Mouse (Mus musculus): ENCODE measurements around the gene Tmem119. TPM values are rescaled to one million over a fixed set of nuclear protein-coding genes. Genes with fewer than 3 reads are reported as not detected.

Gene Tmem119
- polyA plus RNA-seq, 1 experiment = 11.7 TPM

DNA sequence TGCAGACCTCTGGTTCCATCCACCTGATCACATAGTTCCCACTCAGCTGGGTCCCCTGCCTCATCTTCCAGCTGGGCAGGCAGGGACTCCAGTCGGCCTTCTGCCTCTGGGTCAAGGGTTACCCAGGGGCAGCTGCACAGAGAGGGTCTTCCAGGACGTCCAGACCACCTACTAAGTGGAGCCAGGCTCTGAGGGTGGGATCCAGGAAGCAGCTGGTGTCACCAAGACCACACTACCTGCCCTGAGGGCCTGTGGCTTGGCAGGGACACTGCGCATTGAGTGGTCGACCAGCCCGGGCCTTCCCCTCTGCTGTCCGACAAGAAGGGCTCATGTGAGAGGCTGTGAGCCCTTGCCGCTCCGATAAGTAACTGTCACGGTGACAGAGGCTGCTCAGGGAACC is 7.4 kb upstream of the Tmem119 start:
- no peak overlapping the region for H3K27ac ChIP-seq (ENCODE audit: control insufficient read depth, insufficient read depth, low read length)

GRCm38 (mm10) chr5:113806414-113806813 is 6.1 kb upstream of the Tmem119 start:
- Histone ChIP-seq H3K4me3 (ENCODE audit: control insufficient read depth, insufficient read depth, low read length) (no peak overlapping the region), H3K27me3 (ENCODE audit: control insufficient read depth, insufficient read depth, low read length) (no peaks in the 10 kb centered on the region), H3K4me1 (replicated peaks; ENCODE audit: control insufficient read depth, insufficient read depth, low read length) (peaks cover 9% of the 10 kb centered on the region; the same call in 1 of the 2 replicates), H3K36me3 (ENCODE audit: control insufficient read depth, insufficient read depth, low read length) (no peaks in the 10 kb centered on the region), H3K27ac (ENCODE audit: control insufficient read depth, insufficient read depth, low read length) (no peak overlapping the region)
- no peak for DNase-seq
- WGBS = 17% methylated on average over 10 of the region's 10 CpGs
- no peak for TF ChIP-seq POLR2A (IDR thresholded peaks at IDR 0.05; ENCODE audit: control insufficient read depth, extremely low read depth, insufficient read depth, low read length, poor library complexity)
- no peak for TF ChIP-seq CTCF (IDR thresholded peaks at IDR 0.05; ENCODE audit: borderline replicate concordance, control insufficient read depth, extremely low read depth, insufficient read depth, low read length, poor library complexity)

More for the DNA sequence above, 7.4 kb upstream of the Tmem119 start:
- 71% methylated on average over 9 of the region's 9 CpGs for WGBS
- Histone ChIP-seq H3K4me3 (ENCODE audit: control insufficient read depth, insufficient read depth, low read length) (no peak overlapping the region), H3K4me1 (replicated peaks; ENCODE audit: control insufficient read depth, insufficient read depth, low read length) (peaks cover 9% of the 10 kb centered on the region; the same call in 1 of the 2 replicates), H3K36me3 (ENCODE audit: control insufficient read depth, insufficient read depth, low read length) (no peaks in the 10 kb centered on the region), H3K27me3 (ENCODE audit: control insufficient read depth, insufficient read depth, low read length) (no peaks in the 10 kb centered on the region)
- no peak for DNase-seq
- TF ChIP-seq CTCF (IDR thresholded peaks at IDR 0.05; ENCODE audit: borderline replicate concordance, control insufficient read depth, extremely low read depth, insufficient read depth, low read length, poor library complexity) = no peak
- TF ChIP-seq POLR2A (IDR thresholded peaks at IDR 0.05; ENCODE audit: control insufficient read depth, extremely low read depth, insufficient read depth, low read length, poor library complexity) = no peak

GRCm38 (mm10) chr5:113805301-113805700 is 5.0 kb upstream of the Tmem119 start:
- Histone ChIP-seq H3K4me1 (replicated peaks; ENCODE audit: control insufficient read depth, insufficient read depth, low read length) (peaks cover 9% of the 10 kb centered on the region; the same call in 1 of the 2 replicates), H3K27ac (ENCODE audit: control insufficient read depth, insufficient read depth, low read length) (no peak overlapping the region), H3K27me3 (ENCODE audit: control insufficient read depth, insufficient read depth, low read length) (no peaks in the 10 kb centered on the region), H3K4me3 (ENCODE audit: control insufficient read depth, insufficient read depth, low read length) (no peak overlapping the region), H3K36me3 (ENCODE audit: control insufficient read depth, insufficient read depth, low read length) (no peaks in the 10 kb centered on the region)
- no peak for DNase-seq
- WGBS = 92% methylated on average over 9 of the region's 9 CpGs
- TF ChIP-seq POLR2A (IDR thresholded peaks at IDR 0.05; ENCODE audit: control insufficient read depth, extremely low read depth, insufficient read depth, low read length, poor library complexity) (no peak), CTCF (IDR thresholded peaks at IDR 0.05; ENCODE audit: borderline replicate concordance, control insufficient read depth, extremely low read depth, insufficient read depth, low read length, poor library complexity) (no peak)

DNA sequence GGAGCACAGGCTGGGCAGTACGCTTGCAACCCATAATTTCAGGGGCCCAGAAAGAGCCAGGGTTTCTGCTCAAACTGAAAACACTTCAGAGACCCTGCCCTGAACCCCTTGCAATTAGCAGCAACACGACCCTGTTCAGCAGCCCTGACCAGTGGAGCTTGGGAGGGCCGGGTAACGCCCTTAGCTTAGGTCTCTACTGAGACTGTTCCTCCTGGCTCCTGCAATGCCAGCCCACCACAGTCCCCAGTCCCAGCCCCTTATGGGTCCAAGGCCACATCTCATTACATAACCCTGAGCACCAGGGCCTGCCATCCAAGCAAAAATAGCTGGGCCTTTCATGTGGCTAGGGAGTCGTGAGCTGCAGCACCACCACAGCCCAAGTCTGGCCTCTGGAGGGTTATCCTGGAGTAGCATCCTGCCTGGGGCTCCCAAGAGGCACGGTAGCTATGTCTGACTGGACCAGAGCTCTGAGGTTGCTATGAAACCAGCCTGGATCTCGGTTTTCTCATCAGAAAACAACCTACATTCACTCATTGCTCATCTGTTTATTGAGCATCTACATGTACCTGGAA is 4.2 kb upstream of the Tmem119 start:
- Histone ChIP-seq H3K36me3 (ENCODE audit: control insufficient read depth, insufficient read depth, low read length) (no peaks in the 10 kb centered on the region), H3K27me3 (ENCODE audit: control insufficient read depth, insufficient read depth, low read length) (no peaks in the 10 kb centered on the region), H3K27ac (ENCODE audit: control insufficient read depth, insufficient read depth, low read length) (no peak overlapping the region), H3K4me1 (replicated peaks; ENCODE audit: control insufficient read depth, insufficient read depth, low read length) (peaks cover 9% of the 10 kb centered on the region; the same call in 1 of the 2 replicates), H3K4me3 (ENCODE audit: control insufficient read depth, insufficient read depth, low read length) (no peak overlapping the region)
- no peak for DNase-seq
- TF ChIP-seq CTCF (IDR thresholded peaks at IDR 0.05; ENCODE audit: borderline replicate concordance, control insufficient read depth, extremely low read depth, insufficient read depth, low read length, poor library complexity) = no peak
- no peak for TF ChIP-seq POLR2A (IDR thresholded peaks at IDR 0.05; ENCODE audit: control insufficient read depth, extremely low read depth, insufficient read depth, low read length, poor library complexity)
- WGBS = 41% methylated on average over 7 of the region's 7 CpGs

DNA sequence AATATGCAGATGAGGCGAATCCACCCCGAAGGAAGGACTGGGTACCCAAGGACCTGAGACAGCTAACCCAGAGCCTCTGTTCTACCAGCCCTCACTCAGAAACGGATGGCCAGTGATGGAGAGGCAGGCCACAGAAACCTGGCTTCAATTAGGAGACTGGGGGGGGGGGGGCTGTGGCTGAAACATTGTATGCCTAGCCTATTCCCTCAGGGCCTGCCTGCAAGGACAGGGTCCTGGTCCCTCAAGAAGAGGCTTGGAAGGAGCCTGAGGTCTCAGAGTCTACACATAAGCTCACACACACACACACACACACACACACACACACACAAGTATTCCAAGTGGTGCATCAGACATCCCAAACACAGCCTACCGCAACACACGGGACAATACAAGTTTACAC is 625 bp downstream of the Tmem119 start:
- 89% methylated on average over 5 of the region's 5 CpGs for WGBS
- peaks cover 24% of the 10 kb centered on the region for H3K4me1 ChIP-seq (replicated peaks; ENCODE audit: control insufficient read depth, insufficient read depth, low read length)
- no peak overlapping the region for H3K4me3 ChIP-seq (ENCODE audit: control insufficient read depth, insufficient read depth, low read length)
- H3K27me3 ChIP-seq (ENCODE audit: control insufficient read depth, insufficient read depth, low read length) = no peaks in the 10 kb centered on the region
- no peak for DNase-seq
- no peak overlapping the region for H3K27ac ChIP-seq (ENCODE audit: control insufficient read depth, insufficient read depth, low read length)
- TF ChIP-seq POLR2A (IDR thresholded peaks at IDR 0.05; ENCODE audit: control insufficient read depth, extremely low read depth, insufficient read depth, low read length, poor library complexity) = no peak
- H3K36me3 ChIP-seq (ENCODE audit: control insufficient read depth, insufficient read depth, low read length) = no peaks in the 10 kb centered on the region

GRCm38 (mm10) chr5:113798525-113798924 is 1.8 kb downstream of the Tmem119 start:
- H3K27ac ChIP-seq (ENCODE audit: control insufficient read depth, insufficient read depth, low read length) = no peak overlapping the region
- no peak for TF ChIP-seq POLR2A (IDR thresholded peaks at IDR 0.05; ENCODE audit: control insufficient read depth, extremely low read depth, insufficient read depth, low read length, poor library complexity)
- no peak for TF ChIP-seq CTCF (IDR thresholded peaks at IDR 0.05; ENCODE audit: borderline replicate concordance, control insufficient read depth, extremely low read depth, insufficient read depth, low read length, poor library complexity)
- H3K4me1 ChIP-seq (replicated peaks; ENCODE audit: control insufficient read depth, insufficient read depth, low read length) = peaks cover 15% of the 10 kb centered on the region
- 40% methylated on average over 9 of the region's 9 CpGs for WGBS
- DNase-seq = no peak
- H3K27me3 ChIP-seq (ENCODE audit: control insufficient read depth, insufficient read depth, low read length) = no peaks in the 10 kb centered on the region
- H3K36me3 ChIP-seq (ENCODE audit: control insufficient read depth, insufficient read depth, low read length) = no peaks in the 10 kb centered on the region
- no peak overlapping the region for H3K4me3 ChIP-seq (ENCODE audit: control insufficient read depth, insufficient read depth, low read length)
